Mouse (Mus musculus): Measurements from ENCODE around the gene Itgb3bp.

The Itgb3bp gene

DNA sequence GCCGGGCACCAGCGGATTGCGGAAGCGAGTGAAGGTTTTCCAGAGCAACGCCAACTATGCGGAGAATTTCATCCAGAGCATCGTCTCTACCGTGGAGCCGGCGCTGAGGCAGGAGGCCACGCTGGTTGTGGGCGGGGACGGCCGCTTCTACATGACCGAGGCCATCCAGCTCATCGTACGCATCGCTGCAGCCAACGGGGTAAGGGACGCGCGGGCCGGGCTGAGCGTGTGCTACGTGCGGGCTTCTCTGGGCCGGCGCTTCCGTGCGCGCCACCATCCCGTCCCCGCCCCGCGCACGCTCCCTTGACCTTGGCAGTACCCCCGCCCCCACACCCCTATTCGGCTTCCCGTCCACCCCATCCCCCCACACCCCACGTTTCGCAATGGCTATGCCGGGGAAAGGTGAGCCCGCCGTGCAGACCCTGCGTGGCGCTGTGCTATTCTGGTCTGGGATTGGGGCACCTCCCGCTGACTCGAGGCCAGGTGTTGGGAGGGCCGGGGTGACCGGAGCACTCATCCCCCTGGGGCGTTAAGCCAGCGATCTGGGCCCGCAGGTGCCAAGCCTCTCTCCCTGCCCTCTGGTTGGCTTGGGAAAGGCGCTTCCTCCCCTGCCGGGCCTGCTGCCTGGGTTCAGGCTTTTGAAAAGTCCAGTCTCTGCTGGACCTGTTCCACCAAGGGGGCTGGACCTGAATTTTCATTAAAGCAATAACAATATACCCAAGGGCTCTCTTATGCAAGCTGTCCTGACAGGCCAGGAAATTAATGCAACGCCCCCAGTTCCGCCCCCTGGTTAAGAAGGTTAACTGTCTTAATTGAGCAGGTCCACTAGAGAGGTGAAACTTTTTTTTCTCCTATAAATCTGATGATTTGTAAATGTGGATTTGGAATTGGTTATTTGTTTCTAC lies at the start of gene Itgb3bp:
Gene Itgb3bp (minus strand): TSS at position 201 of the 905 bp plus-strand sequence.
- DNase-seq (ENCODE audit: low read depth, low spot score), result peak; percentile 51

DNA sequence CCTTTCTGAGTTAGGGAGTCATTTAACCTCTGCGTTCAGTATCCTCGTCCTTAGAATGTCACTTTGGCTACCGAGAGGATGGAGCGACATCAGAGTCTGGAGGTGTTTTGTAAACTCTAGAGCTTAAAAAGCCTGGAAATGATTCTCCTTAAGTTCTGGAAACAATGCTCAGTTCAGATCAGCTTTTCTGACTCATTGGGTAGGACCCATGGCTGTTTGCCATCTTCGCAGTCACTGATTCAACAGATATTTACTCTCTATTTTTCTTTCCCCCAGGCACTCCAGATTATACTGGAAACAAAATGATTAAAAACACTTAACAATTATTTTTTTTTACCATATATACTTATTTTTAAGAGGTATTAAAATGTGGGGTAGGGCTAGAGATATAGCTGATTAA lies 49.7 kb upstream of the Itgb3bp start:
- no peak for DNase-seq (ENCODE audit: low read depth, low spot score)

DNA sequence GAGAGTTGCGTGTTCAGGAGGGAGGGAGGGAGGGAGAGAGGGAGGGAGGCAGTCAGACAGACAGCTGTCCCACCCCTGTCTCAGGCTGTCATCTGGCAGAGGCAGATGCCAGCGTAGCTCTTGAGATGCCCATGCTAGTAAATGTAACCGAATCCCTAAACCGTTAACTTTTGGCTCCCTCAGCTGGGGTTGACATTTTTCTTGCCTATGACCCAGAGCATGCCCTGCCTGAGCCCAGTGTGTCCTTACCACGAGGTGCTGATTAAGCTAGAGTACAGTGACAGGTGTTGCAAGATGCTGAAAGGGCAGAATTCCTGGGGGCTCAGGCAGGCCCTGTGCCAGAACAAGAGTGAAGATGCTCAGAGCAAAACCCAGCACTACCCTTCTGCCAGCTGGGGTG lies 44.8 kb upstream of the Itgb3bp start:
- no peak for DNase-seq (ENCODE audit: low read depth, low spot score)

DNA sequence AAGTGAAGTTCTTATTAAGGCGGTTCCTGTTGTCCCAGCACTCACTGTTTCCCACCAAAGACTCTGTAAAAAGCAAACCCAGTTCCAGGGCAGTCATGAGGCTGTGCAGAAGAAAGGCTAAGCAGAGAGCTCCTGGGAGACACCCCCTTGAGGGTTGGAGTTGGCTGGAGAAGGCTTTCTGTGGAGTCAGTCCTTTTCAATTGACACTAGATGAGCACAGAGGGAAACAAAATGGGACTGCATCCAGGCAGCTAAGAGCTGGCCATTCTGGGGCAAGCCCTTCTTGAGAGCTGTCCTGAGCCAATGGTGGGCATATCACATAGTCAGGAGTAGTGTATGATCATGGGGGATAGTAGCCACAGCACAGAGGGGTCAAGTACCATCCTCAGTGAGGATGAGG lies 44.3 kb upstream of the Itgb3bp start:
- DNase-seq (ENCODE audit: low read depth, low spot score), result no peak

DNA sequence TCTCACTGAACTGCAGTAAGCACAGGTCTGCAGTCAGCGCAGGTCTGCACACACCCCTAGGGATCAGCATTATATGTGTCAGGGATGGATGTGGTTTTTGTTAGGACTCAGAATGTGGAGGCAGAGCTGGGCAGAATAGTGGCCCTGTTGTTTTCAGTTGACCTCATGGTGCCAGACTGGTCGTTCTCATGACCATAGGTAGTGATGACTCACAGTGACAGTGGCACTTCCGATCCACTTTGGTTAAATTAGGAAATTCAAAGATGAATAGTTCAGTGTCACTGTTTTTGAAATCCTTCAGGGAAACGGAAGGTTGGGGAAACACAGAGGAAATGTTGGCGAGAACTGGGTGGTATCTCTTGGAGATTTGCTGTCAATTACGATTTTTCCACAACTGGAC lies 43.3 kb upstream of the Itgb3bp start:
- no peak for DNase-seq (ENCODE audit: low read depth, low spot score)

DNA sequence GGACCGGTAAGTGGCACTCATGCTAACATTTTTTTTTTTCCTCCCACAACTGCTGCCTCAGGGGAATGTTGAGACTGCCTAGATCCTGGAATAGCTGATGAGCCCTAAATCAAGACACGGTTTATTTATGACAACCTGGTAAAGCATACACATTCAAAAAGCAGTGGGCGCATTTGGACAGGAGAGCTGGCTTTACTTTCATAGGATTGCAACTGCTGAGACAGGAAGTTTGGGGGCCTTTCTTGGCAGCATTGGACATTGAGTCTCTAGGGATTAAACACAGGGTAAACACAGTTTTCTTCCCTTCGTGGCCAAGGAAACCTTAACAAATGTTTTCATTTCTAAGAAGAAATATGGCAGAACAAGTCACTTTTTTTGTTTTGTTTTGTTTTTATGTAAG lies 40.5 kb upstream of the Itgb3bp start:
- DNase-seq (ENCODE audit: low read depth, low spot score), result no peak

DNA sequence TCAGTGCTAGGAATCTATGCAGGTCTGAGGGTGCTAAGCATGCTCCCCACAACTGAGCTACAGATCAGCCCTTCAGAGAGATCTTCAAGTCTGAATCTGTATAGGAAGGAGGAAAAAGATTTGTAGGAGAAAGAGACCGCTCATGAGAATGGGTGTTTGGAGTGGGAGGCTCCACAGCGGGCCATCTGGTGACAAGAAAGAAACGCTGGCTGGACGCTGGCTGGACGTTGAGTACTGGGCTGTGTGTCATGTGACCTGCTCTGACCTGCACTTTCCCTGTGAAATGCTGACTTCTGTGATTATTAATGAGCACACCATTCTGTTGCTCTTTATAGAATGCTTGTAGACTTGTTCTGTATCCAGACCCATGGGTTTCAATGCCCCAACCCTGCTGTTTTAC lies 39.7 kb upstream of the Itgb3bp start:
- DNase-seq (ENCODE audit: low read depth, low spot score), result no peak

DNA sequence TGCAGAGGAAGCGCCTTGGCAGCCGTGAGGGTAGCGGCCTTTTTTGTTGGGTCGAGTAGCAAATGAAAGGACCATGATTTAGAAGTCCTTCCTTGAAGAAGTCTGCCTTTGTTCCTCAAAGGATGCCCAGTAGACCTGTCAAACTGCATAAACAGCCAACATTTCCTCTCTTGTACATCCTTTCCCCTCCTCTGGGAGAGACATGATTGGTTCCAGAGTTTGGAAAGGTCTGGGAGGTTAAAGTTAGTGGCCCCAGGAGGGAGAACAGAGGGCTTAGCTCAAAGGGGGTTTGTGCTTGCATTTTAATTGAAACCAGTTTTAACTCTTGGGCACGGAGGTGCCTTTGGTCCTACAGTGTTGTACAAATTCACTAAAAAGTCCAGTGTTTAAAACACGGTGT lies 36.9 kb upstream of the Itgb3bp start:
- DNase-seq (ENCODE audit: low read depth, low spot score), result peak; percentile 30

DNA sequence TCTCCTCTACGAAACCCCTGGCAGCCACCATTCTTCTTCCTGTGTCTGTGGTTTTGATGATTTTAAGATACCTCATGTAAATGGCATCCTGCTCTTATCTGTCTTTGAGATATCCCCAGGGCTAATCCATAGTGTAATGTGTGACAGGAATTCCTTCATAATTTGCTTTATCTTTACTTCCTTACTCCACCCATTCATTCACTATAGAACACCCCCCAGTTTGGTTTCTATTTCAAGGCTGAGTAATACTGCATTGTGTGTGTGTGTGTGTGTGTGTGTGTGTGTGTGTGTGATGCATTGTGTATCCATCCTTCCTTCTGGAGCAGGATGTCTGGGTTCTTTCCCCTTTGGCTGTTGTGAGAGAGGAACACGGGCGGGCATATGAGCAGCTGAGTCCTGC lies 29.7 kb upstream of the Itgb3bp start:
- DNase-seq (ENCODE audit: low read depth, low spot score), result no peak

DNA sequence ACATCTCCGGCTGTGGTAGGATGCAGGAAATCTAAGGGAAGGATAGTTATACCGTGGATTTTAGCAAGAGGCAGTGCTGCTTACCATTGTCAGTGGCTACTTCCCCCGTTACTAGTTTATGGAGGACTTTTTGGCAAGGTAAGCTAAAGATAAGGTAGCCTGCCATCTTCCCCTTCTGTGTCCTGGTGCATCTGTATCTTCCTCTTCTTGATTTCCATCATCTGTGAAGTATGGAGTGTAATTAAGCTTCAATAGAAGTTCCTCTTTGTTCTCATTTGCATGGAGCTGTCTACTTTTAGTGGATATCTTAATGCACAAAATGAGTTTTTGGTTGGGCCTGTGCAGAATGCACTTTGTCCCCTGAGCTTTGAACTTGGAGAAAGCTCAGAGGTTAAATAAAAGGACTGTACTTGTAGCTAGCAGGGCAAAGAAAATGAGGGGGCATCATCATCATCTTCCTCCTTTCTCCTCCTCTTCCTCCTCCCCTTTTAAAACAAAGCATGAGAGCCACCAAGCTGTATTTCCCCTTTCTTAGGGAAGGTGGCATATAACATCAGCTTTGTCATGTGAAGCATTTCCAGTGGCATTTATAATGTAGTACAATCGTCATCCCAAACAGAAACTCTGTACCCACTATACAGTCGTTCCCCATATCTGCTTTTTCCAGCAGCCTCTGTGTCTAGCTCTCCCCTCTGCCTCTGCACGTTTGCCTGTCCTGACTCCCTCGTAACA lies 28.6 kb upstream of the Itgb3bp start:
- no peak for DNase-seq (ENCODE audit: low read depth, low spot score)

DNA sequence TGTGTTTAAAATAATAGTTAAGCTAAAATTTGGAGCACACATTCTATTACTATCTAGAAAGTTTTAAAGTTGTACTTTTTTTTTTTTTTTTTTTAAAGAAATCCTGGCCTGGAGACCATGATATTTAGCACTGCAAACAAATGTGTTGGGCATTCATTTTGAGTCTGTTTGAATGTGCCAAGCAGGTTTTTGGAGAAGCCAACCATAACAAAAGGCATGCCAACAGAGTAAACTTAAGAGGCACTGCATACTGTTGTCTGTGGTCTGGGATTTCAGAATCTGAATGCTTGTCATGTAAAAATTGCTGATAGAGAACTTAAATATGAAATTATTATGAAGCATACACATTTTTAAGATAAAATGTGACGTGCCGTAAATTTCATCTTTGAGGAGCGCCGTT lies 27.6 kb upstream of the Itgb3bp start:
- no peak for DNase-seq (ENCODE audit: low read depth, low spot score)

DNA sequence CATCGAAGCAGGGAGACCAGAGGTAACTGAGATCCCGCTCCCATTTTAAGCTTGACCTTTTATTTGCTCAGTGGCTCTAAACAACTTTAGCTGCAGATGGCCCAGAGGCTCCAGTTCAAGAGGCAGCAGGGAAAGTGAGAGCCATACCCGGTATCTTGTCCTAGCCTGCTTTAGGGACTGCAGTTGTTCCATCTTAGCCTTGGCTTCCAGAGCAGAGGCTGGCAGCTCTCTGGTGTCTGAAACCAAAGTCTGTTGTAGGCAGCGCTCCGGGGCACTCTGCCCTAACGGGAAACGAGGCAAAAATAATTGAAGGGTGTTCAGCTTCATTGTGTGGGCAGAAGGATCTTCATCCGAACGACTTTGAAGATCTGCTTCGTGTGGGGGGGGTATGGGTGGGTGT lies 25.8 kb upstream of the Itgb3bp start:
- DNase-seq (ENCODE audit: low read depth, low spot score), result no peak

DNA sequence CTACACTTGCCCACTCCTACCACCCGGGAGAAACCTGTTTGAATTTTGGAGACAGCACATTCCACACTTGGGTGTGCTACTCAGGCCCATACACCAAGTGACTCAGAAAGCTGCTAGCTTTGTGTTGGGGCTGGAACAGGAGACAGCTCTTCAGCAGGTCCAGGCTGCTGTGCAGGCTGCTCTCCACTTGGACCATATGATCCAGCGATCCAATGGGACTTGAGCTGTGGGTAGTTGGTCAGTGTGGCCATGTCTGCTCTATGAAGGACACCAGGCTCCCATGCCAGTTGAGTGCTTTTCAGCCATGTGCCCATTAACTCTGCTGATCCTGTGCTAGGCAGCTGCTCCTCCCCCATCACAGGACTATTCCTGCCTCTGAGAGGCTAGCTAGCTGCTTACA lies 24.3 kb upstream of the Itgb3bp start:
- no peak for DNase-seq (ENCODE audit: low read depth, low spot score)

DNA sequence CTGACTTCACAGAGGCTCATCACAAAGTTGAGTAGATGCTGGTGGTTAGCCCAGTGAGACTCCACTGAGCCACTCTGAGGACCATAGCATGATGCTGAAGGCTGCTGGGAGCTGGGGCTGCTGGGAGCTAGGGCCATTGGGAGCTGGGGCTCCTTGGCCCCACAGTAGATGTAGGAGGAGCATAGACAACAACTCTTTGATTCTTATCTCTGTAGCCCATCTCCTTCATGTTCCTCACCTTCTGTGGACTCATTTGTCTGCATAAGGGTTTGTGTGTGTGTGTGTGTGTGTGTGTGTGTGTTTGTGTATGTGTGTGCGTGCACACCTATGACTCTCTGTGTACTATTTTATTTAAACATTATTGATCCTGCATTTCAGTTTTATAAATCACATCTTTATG lies 18.3 kb upstream of the Itgb3bp start:
- no peak for DNase-seq (ENCODE audit: low read depth, low spot score)

DNA sequence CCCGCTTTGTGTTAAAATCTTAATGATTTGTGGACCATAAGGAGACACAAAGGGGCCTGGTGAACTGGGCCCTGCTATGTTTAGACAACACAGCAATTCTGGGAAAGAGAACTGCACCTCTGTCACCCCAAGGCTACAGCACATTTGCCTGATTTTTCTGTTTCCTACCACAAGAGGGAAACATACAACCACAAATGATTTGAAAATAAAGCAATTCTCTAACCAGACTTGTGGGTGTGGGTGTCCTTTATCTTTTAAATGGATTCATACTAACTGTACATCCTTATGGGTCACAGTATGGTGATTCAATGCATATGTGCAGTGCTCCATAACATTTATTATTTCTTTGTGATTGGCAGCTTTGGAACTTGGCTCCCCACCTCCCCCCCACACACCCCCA lies 17.6 kb upstream of the Itgb3bp start:
- DNase-seq (ENCODE audit: low read depth, low spot score), result no peak

DNA sequence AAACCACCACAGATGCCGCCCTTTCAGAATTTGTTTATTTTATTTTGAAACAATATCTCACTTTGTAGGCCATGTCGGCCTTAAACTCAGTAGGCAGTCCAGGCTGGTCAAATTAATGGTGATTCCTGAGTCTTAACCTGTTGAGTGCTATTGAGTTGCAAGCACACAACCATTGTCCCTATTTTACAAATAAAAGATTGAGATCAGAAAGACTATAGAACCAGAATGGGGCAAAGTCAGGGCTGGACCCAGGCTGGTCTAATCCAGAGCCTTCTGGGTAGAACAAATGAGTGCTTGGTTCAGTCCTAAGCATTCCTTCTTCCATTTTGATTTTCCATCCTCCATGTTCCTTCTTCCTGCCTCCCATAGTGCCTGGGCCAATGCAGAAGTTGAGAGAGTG lies 16.9 kb upstream of the Itgb3bp start:
- DNase-seq (ENCODE audit: low read depth, low spot score), result no peak

DNA sequence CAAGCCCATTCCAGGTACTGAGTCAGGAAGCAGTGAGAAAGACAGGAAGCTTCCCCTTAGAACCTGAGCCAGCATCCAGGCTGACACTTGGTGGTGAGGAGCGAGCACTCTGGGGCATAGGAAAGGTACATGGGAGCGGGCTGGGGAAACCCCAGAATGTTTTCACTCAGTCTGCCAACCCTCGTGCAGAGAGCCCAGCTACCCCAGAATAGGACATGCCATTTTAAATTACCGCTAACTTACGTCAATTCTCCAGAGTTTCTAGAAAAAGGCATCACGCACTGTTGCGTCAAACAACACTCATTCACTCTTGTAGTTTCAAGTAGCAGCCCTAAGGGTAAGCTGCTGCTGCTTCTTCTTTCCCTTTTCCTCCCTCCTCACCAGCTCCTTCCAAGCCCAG lies 15.4 kb upstream of the Itgb3bp start:
- no peak for DNase-seq (ENCODE audit: low read depth, low spot score)

DNA sequence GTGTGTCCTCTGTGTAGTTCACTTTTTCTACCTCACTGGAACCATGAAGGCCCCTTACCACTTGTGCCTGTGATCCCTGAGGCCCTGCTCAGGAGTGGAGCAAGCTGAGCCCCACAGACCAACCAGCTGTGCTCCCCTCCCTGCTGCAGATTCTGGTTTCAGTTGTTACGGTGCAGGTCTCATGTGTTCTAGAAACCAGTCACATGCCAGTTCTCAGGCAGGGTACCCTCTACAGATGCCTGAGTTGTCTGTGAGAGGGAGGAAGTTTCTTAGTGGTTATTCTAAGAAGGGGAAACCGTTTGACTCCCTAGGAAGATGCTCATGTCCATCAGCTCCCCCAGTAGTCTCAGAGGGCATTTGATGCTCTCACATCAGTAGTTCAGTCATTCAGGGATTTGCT lies 15.0 kb upstream of the Itgb3bp start:
- DNase-seq (ENCODE audit: low read depth, low spot score), result no peak

DNA sequence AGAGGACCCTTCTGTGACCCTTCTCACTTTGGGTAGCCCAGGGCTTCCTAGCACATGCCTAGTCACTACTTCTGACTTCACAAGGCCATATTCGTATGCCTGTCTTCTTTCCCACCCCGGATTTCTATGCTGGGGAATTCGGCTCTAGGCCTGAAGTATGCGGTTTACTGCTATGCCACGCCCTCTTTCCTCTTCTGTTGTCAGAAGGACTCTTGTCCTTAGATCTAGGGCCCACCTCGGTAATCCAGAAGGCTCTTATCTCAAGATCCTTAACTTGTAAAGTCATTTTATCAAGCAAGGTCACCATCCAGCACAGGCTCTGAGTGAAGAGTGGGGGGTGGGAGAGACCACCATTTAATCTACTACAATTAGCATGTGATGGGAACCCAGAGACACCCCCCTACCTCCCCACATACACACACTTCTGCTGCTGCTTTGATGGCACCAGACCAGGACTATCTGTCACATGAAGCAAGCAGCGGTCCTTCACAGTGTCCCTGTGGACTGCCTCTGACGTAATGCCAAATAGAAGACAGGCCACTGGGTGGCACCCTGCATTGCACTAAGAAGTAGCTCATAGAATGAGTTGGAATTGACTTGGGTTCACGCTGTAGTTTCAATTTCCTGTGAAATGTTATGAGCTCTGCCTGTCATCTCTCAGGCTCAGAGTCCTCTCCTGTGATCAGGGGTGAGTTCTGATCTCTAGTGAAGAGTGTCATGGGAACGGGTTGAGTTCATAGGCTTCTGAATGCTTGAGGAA lies 12.2 kb upstream of the Itgb3bp start:
- no peak for DNase-seq (ENCODE audit: low read depth, low spot score)

DNA sequence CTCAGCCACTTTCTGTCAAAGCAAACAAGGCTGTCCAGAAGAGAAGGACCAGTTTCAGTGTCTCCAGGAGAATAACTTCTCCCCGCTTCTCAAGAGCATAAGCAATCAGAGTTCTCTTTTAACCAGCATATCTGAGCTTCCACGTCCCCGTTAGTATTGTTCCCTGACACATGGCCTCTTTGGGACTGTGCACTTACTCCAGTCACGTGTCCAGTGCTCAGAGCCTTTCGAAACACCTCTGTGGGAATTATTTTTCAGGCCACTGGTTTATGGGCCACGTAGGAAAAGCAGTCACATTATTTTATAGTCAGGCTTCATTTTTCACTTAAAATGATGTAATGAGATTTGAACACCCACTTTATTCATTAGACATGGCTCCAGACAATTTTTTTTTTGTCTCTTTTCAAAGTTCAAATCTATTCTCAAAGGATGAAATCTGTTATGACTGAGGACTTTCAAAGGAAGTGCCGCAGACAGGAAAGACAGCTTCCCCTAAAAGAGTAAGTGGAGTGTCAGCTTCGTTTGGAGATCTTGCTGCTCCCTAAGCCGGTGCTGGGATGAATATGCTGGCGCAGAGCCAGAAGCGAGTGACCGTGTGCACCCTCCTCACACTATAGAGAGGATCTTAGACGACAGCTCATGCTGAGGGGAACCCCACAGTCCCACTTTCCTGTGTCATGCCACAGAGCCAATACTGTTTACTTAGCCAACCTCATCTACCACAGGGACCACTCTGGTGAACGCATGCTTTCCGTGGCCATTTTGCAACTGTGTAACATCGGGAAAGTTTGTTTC lies 10.3 kb upstream of the Itgb3bp start:
- no peak for DNase-seq (ENCODE audit: low read depth, low spot score)

DNA sequence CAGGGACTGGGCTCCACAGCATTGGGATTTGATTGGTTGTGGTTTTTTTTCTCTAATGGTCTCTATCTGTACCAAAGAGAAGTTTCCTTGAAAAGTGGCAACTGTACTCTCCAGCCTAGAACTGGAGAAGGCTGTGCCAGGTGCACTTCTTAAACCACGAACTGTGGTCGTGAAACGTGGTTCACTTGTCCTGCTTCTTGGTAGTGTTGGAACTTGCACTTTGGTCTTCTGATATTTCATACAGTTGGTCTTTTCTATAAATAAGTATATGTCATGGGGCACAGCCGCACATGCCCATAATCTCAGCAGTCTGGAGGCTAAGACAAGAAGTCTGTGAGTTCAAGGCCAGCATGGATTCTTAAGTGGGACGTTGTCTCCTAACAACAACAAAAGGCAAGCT lies 6.7 kb upstream of the Itgb3bp start:
- no peak for DNase-seq (ENCODE audit: low read depth, low spot score)

DNA sequence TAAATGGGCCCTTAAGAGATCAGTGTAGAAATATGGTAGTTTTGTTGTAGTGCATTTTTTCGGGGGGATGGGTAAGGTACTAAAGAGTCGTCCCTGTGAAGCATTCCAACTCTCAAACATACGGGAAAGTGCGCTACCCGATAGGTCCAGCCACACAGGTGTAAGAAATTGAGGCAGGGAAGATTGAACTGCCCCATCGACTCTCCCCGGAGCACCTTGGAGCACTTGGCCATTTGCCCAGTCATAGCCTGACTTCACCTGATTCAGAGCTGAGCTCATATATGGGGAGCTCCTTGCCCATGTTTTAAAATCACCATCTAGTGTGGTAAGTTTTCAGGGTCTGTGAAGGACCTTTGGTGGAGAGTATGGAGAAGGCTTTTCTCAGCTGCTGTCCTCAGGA lies 5.2 kb upstream of the Itgb3bp start:
- no peak for DNase-seq (ENCODE audit: low read depth, low spot score)

All from embryo, embryonic 11.5 days (tissue).